Mouse (Mus musculus) adrenal gland, postnatal 36 days (tissue): ENCODE data around the gene Dpy19l1. TPM values are rescaled to one million over a fixed set of nuclear protein-coding genes. Genes with fewer than 3 reads are reported as not detected.

Experiments
- DNase-seq, 2 experiments: peaks; one replicate each; pipeline ENCODE4 v3.0.0; 2021; ENCODE audit warnings: mixed read lengths in 1 of 2
- total RNA-seq, 2 experiments: library from RNA; stranded (reverse); gene quantifications; 2 replicates each; pipeline ENCODE4 v1.2.3; 2021

The Dpy19l1 gene
- total RNA-seq, 2 experiments from 2014 or later = 28.7 to 66.5 TPM

DNA sequence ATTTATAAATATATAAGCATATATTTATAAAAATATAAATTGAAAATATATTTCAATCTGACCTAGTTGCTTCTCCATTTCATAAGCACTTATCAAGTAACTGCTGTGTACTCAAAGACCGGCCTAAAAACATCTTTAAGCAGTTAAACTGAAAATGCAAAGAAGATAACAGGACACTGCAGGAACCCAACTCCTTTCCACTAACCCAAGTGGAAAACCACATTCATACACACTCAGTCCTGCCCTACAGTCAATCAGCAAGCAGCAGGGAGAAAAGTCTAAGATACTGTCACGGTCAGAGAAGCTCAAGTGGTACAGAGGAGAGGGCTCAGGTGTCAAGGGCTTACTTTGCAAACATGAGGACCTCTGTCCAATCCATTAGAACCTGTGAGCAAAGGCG is 30.4 kb downstream of the Dpy19l1 start:
- DNase-seq = no peak

DNA sequence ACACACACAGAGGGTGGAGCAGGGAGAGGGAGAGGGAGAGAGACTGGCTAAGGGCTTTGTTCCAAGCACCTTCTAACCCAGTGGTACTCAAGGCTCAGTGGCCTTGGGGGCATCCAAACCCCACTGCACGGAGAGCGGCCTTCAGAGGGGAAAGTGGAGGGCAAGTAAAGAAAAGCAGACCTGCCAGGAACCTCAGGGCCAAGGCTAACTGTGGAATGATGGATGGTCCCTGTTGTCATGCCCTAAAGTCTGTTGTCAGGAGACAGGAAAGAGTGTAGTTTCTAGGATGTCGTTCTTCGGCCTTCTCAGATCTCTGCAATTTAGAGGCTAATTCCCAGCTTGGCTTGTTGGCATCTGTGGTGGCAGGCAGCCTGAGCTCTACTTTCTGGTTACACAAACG is 32.8 kb downstream of the Dpy19l1 start:
- peak; percentile 72 to 76 for DNase-seq

DNA sequence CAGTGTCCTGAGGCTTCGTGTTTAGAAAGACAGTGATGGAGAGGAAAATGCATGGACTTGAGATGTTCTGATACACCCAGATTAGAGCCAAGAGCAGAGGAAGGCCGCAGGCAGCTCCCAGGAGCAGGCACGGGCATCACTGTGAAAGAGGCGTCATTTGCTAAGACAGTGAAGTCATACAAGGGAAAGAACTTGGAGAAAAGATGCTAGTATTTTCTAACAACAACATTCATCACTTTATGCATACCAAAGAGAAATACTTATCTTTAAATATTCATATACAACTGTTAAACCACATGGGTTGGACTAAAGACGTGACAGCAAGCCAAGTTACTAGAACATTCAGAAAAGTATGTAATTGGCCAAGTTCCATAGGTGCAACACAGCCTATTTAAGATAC is 35.8 kb downstream of the Dpy19l1 start:
- no peak for DNase-seq

DNA sequence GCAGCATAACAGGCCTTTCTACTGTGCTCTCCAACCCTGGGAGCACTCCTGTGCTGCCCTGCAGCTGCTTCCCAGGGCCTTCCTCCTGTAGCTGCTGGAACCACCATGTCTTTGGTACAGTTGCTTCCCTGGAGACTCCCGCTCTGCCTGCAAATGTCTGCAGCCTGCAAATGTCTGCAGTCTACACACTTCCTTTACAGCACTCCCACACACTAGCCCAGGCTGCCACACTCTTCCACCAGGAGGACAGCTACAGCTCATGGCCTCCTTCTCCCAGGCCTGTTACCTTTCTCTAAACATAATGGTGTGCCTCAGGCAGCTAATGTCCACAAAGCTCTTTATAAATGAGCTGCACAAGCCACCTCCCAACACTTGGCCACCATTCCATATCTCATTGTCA is 36.3 kb downstream of the Dpy19l1 start:
- no peak for DNase-seq

DNA sequence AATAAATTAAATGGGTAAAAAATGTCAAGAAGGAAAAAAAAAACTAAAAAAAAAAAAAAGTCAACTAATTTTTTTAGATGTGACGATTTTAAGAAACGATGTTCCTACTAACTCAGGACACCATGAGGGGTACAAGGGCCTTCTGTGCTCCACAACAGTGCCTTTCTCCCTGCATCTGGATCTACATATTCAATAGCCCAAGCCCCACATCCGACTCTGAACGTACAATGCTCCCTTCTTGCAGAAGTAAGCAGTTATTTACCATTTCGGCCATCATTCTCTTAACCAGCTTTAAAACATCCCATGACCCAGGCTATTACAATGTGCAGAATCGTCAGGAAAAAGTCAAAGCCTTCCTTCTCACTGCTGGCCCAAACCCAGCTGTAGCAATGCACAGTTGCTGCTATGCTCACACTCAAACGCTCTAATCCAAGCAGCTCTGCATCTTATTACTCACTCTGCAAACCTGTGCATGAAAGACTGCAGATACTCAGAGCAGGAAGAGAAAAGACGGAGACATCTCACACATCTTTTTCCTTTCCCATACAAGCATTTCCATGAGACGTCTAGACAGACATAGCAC is 41.5 kb downstream of the Dpy19l1 start:
- no peak for DNase-seq

DNA sequence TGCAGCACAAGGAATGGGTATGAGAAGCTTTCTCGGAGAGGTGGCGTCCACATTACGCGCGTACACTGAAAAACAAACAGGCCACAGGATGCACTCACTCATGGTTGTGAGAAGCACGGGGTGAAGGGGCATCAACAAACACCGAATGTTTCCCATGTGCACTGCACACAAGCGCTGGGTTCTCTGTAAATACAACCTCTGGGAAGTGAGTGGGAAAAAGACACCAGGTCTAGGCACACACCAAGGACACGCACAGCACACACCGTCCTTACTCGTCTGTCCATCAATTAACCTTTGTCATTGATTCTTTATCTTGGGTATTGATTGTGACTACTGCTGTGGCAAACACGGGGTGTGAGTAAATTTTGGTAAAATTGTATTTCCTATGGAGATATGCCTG is 49.1 kb downstream of the Dpy19l1 start:
- no peak for DNase-seq

DNA sequence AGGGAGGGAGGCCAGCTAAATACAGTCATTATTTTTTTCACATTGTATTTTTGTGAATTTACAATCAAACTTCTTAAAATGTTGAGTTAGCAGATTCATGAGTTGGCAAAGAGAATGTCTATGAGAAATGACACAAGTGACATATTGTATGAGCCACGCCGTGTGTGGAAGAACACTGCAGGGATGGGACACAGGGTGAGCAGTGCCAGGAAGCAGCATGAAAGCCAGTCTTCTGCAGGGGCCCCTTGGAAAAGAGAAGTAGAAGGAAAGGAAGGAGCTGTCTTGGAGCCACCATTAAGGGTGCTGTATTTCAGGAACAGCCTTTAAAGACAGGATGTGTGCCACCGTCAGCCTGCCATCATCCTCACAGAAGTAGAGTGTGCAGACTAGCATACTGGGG is 52.0 kb downstream of the Dpy19l1 start:
- DNase-seq = no peak

DNA sequence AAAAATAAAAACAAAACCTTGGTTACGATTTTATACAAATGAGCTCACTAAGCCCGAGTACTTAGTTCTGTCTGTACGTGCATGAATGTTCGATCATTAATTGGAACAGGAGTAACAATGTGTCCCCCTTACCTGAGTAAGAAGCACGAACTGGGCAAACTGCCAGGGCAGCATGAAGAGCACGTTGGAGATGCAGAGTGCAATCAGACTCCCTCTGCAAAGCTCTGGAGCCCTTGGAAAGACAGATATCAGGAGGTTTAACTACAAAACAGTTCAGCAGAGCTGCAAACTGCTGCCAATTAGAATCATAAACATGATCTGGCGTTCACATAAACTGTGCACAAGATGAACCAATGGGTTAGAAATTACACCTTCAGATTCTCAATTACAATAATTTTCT is 52.4 kb downstream of the Dpy19l1 start:
- no peak for DNase-seq

DNA sequence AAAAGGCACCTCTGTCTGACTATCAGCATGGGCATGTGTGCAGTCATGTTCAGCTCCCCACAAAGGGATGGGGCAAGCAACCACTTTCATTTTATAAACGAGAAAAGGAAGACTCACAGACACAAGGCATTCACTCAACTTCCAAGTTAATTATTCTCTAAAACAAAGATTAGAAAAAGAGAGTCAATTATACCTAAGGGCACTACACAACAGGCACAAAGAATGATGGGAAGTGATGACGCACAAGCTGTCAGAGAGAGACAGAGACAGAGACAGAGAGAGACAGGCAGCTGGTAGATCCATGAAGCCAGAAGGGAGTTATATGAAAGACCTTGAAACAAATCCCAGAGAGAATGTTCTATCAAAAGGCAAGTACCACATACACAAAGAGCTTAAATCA is 68.0 kb downstream of the Dpy19l1 start:
- DNase-seq = no peak

DNA sequence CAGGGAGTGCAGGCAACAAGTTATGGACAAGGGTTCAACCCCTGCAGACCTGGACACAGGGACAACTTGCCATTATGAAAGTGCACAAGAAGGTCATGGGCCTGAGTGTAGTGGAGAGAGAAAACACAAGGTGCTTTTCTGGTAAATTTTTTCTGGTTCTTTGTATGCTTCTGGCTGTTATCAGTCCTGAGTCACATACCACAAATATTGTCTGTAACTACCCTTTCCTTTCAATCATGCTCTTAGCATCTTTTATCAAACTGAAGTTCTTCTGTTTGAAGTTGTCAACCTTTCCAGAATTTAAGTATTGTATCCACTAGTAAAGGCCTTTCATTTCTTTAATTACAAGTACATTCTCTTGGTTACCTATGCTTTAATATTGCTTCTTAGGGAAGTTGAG is 73.2 kb downstream of the Dpy19l1 start:
- no peak for DNase-seq

DNA sequence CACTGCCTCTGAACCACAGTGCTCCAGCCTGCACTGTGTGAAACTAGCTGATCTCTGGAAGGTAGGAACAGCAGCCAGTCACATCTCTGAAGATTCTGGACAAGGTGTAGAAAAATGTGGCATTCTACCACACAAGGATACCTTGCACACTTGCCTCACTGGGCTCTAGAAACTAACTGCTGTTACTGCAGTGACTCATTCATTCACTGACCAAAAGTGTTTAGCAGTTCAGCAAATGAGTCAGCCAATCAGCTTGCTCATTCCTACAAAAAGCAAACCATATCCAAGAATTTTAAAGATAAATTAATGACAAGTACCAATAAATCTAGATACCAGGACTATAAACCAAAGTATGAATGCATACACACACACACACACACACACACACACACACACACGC is 77.3 kb downstream of the Dpy19l1 start:
- DNase-seq = no peak

DNA sequence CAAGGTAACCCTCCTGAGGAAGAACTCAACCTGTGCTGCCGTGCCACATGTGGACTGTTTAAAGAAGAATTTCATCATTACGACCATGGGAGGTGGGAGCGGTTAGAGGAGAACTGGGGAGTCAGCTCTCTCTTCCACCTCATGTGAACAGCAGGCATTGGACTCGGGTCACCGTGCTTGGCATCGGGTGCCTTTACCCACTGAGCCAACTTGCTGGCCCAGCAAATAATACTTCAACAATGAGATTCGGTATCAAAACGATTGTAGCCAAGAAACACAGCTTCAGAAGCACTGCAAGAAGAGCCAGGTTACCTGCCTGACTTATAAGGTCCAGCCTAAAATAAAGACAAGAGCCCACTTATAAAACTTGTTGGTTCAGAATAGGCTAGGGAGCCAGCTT is 79.7 kb downstream of the Dpy19l1 start:
- DNase-seq = no peak

DNA sequence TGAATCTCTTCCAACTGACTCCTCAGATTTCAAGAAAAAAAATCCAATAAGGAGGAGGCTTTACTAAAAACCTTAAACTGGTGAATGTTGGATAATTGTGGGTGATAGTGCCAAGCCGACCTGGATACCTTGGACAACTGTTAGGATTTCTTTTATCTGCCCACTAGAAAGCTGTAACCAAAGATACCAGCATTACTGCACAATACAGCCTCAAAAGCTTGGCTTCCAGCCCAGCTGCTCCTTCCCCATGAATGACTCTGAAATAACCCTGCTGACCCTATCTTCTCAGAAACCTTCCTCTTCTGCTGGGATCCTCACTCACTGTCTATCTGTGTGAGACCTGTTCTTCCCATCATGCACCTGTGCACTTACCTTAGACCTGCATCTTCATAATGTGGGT is 81.1 kb downstream of the Dpy19l1 start:
- DNase-seq = no peak

DNA sequence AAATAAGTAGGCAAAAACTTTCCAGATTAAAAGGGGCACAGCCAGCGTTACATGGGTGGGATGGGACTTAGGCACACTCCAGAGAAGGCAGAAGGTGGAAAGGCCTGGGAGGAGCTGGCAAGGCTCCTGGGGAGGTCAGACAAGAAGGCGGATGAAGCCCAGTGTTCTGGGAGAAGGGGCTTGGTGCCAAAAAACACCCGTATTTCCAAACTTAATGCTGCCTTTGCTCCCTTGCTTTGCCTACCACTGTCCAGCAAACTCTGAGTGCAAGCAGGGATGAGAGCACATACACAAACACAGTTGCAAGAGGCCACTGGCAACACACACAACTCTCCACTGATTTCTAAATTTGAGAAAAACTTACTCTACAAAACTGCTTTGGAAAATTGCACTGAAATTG is 81.7 kb downstream of the Dpy19l1 start:
- no peak for DNase-seq

DNA sequence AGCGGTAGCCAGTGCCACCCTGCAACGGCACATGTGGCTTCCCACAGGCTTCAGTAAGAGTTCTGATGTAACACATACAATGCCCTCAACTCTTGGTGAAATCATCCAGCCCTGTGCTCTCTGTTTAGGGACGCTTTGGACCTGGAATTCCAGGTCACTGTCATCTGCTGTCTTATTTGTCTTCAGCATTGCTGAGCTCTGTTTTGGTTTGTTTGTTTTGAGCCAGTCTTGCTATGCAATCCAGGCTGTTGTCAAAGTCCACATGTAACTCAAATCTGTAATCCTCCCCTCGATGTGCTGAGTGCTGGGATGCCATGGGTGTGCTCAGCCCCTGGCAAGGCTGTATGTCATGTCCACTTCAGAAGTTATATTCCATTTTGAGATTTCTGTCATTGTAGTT is 82.8 kb downstream of the Dpy19l1 start:
- no peak for DNase-seq

DNA sequence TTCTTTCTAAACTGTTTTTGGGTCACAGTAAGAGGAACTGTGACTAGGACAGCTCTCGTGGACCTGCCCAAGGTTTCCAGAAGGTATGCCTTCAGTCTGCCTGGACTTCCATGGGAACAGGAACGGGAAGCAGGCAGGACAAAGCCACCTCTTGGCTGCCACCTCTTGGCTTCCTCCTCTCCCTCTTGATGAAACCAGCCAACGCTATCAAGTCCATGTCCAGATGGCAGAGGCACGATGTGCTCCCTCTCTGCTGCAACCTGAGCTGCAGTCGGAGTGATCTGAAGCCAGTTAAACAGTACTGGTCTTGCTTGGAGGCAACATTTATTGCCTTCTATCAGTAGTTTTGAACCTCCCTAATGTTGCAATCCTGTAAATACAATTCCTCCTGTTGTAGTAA is 84.7 kb downstream of the Dpy19l1 start:
- DNase-seq = no peak

DNA sequence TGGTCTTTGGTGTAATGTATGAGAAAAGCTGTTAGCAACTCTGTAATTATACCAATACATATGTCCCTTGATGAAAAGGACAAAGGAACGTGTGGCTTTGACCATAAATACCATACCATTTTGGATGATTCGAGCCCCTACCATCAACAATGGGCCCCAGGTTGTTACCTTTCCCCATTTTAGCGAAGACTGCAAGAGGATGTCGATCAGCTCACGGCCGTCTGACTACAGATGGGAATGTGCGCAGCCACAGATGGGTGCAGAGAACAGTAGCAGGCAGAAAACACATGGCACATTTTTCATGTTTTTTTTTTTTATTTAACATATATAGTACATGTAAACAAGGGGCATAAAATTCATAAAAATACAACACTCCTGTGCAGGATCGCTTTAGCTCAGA is 91.5 kb downstream of the Dpy19l1 start:
- no peak for DNase-seq

DNA sequence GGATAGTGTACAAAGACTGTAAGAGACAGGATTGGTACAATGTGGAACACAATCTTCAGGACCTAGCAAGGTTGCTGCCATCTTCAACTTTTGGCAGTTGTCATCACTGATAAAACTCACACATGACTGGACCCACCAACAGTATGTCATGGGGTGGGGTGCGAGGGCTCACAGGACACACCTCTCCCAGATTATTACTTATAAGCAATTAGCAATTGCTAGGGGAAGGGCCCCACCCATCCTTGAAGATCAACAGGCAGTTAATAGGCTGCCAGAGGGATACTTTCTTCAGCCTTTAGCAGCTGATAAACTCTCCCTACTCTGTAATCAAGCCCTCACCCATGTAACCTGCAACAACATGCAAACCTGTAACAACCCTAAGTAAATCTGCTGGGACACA is 92.5 kb downstream of the Dpy19l1 start:
- no peak for DNase-seq

DNA sequence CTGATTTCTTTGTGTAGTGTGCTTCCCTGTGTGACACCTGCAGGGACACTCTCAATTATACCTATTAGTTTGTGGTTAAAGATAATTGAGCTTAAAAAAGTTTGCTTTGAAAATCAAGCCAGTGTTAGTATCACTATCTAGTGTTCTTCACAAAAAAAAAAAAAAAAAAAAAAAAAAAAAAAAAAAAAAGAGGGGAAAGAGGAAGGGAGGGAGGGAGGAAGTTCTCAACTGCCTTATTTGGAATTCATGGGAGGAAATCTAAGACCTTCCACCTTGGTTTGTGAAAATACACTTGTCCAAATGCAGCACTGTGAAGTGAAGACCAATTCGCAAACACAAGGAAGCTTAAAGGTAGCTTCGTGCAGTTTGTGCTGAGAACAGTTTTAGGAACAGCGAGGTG is 94.9 kb downstream of the Dpy19l1 start:
- no peak for DNase-seq

DNA sequence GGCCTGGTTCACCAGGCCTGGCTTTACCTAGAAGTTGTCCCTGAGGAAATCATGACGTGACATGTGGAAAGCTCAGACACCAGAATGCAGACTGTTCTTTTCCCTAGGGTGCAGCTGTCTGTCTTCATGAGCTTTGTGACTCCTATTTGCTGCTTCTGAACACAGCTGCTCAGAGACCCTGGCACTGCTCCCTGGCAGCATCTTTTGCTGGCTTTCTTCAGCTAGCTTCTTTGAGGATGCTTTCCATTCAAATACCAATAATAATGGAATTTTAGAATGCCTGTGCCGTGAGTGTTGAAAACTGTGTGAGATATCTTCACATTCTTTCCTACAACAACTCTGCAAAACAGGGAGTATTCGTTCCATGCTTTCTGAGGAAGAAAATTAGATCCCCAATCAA is 108.8 kb downstream of the Dpy19l1 start:
- no peak for DNase-seq

DNA sequence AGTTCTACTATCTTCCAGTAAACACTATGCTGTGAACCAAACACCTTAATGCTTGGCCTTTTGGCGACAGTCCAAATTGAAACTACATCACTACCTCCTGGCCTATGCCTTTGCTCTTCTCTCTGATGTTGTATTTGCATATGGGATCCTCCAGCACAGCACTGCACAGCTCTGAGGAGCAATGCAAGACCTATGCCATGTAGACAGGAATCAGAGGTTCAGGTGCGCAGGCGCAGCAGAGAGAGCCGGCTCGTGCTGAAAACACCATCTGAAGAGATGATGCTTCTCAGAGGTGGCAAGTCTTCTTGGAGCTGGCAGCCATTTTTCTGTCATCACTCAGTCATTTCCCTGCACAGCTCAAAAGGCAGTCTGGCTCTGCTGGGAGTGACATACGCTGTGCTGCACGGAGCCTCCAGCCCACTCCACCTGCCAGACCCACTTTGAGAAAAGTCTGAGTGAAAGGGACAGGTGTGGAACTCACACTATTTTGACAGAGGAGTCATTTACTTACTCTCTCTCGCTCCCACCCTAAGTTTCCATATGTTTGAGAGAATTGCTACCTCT is 112.1 kb downstream of the Dpy19l1 start:
- DNase-seq = no peak

DNA sequence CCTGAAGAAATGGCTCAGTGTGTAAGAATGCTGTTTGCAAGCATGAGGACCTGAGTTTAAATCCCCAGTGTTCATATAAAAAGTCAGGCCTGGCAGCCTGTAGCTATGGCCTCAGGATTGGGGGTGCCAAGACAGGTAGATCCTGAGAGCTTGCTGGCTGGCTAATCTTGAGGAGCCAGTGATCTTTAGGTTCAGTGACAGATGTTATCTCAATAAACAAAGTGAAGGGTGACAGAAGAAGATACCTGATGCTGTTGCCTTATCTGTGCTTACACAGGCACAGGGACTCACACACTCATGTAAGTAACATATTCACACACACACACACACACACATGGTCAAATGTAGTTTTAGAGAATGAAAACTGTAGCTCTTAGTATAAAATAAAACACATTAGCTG is 115.7 kb downstream of the Dpy19l1 start:
- DNase-seq = no peak

DNA sequence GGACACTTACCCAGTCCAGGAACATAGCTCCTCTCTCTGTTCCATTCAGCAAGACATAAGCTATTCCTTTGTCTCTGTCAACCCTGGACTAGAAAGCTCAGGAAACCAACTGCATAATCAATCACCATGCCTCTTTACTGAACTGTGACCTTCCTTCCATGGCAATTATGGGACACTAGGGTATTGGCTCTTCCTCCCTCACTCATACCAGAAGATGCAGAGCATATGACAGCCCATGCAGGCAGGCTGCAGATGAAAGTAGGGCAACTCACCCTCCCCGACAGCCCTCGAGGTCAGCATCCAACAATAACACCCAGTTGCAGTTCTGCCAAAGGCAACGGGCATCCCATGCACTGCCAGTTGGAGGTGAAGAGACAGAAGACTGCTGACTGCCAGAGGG is 123.6 kb downstream of the Dpy19l1 start:
- DNase-seq = peak; percentile 20 to 33

DNA sequence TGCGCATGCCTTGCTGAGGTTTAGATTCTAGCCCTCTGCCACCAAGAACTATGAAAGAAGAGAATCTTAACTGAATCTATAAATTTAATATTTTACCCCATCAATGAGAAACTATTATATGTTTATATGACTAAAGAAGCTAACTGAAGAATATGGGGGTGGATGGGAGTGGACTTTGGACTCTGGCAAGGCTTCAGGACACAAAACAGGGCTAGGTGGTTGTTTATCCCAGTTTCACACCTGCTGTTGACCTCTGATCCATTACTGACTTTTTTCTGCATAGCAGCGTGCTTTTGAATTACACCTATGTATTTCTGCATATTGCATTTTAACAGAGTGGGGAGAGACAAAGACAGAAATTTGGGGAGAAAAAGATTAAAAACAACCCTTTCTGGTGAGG is 124.1 kb downstream of the Dpy19l1 start:
- no peak for DNase-seq
